Mouse (Mus musculus) hindbrain, embryonic 12.5 days (tissue): ENCODE data around the gene Rpain. TPM values are rescaled to one million over a fixed set of nuclear protein-coding genes. Genes with fewer than 3 reads are reported as not detected.

Experiments
- ATAC-seq: fragments of 200-750 bp; cut with Nextera tagmentation; 2 replicates; pipeline ENCODE4 v1.8.0; 2017; ENCODE audit warnings: moderate TSS enrichment; ENCODE audit not compliant: low FRiP score
- H3K27ac ChIP-seq: fragments of 300-500 bp; sonication (generic); 2 replicates; pipeline ENCODE4 v1.5.1; 2016; ENCODE audit warnings: mild to moderate bottlenecking
- H3K27me3 ChIP-seq: fragments of 300-500 bp; sonication (generic); 2 replicates; pipeline ENCODE4 v1.6.1; 2016; ENCODE audit warnings: mild to moderate bottlenecking
- H3K36me3 ChIP-seq: fragments of 300-500 bp; sonication (generic); 2 replicates; pipeline ENCODE4 v1.6.1; 2016; ENCODE audit warnings: mild to moderate bottlenecking
- H3K4me1 ChIP-seq: fragments of 300-500 bp; sonication (generic); 2 replicates; pipeline ENCODE4 v1.6.1; 2016
- H3K4me2 ChIP-seq: fragments of 300-500 bp; sonication (generic); replicated peaks from 2 replicates; pipeline ENCODE4 v1.6.1; 2016; ENCODE audit warnings: mild to moderate bottlenecking
- H3K4me3 ChIP-seq: fragments of 300-500 bp; sonication (generic); 2 replicates; pipeline ENCODE4 v1.5.1; 2016; ENCODE audit warnings: mild to moderate bottlenecking
- H3K9ac ChIP-seq: fragments of 300-500 bp; sonication (generic); 2 replicates; pipeline ENCODE4 v1.6.1; 2016; ENCODE audit warnings: mild to moderate bottlenecking, moderate library complexity
- H3K9me3 ChIP-seq: fragments of 300-500 bp; sonication (generic); replicated peaks from 2 replicates; pipeline ENCODE4 v1.6.1; 2016; ENCODE audit warnings: mild to moderate bottlenecking
- WGBS: fragments of 180-500 bp; shearing (Covaris S2); methylation state at CpG from one replicate; pipeline ENCODE4 v1.1.7; 2016; 5-methylcytosine and 5-hydroxymethylcytosine counted together
- polyA plus RNA-seq: library from polyadenylated mRNA; unstranded; fragments of >200 nt; fragmentation: Nextera tagmentation; extraction: Ambion mirVana; gene quantifications from 2 replicates; pipeline ENCODE4 v1.2.1, GENCODE M21; 2016

Gene Rpain
- 58.2 and 68.5 TPM in 2 replicates for polyA plus RNA-seq

DNA sequence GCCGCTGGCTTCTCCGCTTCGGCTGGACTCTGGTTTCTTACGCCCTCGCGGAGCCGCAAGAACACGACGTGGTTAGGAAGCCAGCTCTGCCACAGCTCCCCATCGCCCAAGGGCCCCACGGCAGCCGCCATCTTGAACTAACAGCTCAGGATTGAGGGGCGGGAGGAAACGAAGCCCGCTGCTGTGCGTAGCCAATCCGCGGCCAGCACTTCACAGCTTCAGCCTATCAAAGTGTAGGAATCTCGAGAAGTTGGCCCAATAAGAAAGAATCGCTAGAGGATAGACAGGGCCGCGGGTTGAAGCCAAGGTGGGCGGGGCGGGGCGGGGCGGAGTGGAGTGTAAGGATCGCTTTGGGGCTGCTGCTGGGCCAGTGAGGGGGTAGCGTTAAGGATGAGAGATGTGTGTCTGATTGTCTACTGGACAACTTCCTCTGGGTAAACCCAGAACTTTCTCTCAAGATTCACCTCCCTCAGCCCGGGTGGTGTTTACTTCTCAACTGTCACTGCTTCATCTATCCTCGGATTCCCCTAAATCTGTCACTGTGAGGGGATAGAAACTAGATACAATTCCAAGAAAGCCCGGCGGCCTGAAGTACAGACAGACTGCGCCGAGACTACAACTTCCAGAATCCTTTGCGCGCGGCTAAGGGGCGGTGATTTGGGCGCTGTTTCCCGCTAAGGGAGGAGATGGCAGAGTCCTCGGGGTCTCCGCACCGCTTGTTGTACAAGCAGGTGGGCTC lies at the start of gene Rpain, which contains the start of gene Nup88:
Gene Rpain (plus strand): TSS at position 393 of the 739 bp plus-strand sequence.
Gene Nup88 (minus strand): TSS at position 153 of the 739 bp plus-strand sequence.
- Histone ChIP-seq H3K27me3 (no peaks in the 10 kb centered on the region), H3K36me3 (peaks cover 32% of the 10 kb centered on the region), H3K27ac (peak within 1 kb of the TSS; percentile 91), H3K4me1 (peaks cover 16% of the 10 kb centered on the region), H3K4me3 (peak within 1 kb of the TSS; percentile 81), H3K4me2 (peak within 1 kb of the TSS; percentile 64), H3K9ac (peak within 1 kb of the TSS; percentile 89), H3K9me3 (no peaks in the 10 kb centered on the region)
- ATAC-seq, result peak; percentile 97
- WGBS, result under 1% methylated on average over 42 of the region's 43 CpGs

DNA sequence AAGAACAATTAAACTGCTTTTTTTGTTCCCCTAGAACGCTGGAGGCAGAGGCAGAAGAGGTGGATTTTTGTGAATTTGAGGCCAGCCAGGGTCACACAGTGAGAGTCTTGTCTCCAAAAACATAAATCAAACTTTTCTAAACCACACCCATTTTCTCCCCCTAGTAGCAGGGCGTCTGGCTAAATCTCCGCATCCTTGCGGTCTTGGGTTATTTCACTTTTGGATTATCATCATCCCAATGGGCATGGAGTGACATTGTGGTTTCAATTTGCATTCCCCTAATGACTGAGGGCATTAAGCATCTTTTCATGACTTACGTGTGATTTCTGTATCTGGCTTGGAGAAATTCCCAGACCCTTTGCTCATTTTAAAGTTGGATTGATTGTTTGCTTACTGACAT lies 38.6 kb upstream of the Rpain start:
- H3K36me3 ChIP-seq, result peaks cover 41% of the 10 kb centered on the region
- no peak overlapping the region for H3K9ac ChIP-seq
- no peak overlapping the region for H3K27ac ChIP-seq
- H3K4me1 ChIP-seq, result no peaks in the 10 kb centered on the region
- no peak for ATAC-seq
- no peaks in the 10 kb centered on the region for H3K27me3 ChIP-seq
- no peak overlapping the region for H3K4me3 ChIP-seq
- H3K4me2 ChIP-seq, result no peak overlapping the region
- 84% methylated on average over 5 of the region's 5 CpGs for WGBS
- no peaks in the 10 kb centered on the region for H3K9me3 ChIP-seq

DNA sequence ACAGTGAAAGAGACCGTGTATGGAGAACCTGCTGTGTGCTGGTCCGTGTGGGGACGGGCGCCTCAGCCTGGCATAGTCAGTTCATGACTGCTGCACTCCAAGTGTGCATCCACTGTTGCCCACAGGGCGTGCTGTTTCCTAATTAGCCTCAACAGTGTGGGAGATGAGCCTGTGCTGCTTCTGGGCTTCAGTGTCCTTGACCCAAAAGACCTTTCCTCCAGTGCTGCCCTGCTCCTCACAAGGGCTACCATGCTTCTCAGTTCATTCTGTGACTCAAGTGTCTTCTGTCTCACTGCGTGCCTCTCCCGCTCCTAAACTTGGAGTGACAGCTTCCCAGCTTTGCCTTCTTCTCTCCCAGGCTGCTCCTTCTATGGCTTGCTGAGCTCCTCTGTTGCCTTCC lies 34.7 kb upstream of the Rpain start:
- Histone ChIP-seq H3K4me3 (no peak overlapping the region), H3K9ac (no peak overlapping the region), H3K27ac (no peak overlapping the region), H3K4me2 (no peak overlapping the region), H3K4me1 (no peaks in the 10 kb centered on the region), H3K27me3 (no peaks in the 10 kb centered on the region), H3K9me3 (no peaks in the 10 kb centered on the region), H3K36me3 (peaks cover 56% of the 10 kb centered on the region)
- WGBS, result 90% methylated on average over 7 of the region's 7 CpGs
- no peak for ATAC-seq

DNA sequence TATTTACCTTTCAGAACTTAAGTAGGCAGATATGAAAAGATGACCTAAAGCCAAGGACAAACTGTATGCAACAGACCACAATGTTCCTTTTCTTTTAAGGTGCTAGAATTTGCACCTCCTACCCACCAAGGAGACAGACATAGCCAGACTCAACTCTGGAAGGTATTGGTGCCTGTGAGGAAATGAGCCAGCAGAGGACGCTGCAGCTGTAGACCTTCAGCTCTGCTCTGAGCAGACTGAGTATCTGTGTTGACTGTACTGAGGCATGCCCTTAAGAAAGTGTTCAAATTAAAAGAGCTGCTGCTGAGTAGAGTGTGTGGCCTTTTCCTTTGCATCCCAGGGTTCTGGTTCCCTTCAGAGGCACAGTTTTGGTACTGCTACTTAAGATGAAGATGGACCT lies 27.4 kb upstream of the Rpain start:
- 86% methylated on average over 1 of the region's 1 CpGs for WGBS
- H3K9me3 ChIP-seq, result no peaks in the 10 kb centered on the region
- H3K4me1 ChIP-seq, result no peaks in the 10 kb centered on the region
- H3K9ac ChIP-seq, result no peak overlapping the region
- H3K4me3 ChIP-seq, result no peak overlapping the region
- no peaks in the 10 kb centered on the region for H3K27me3 ChIP-seq
- ATAC-seq, result no peak
- H3K36me3 ChIP-seq, result peaks cover 83% of the 10 kb centered on the region
- H3K27ac ChIP-seq, result no peak overlapping the region
- no peak overlapping the region for H3K4me2 ChIP-seq

DNA sequence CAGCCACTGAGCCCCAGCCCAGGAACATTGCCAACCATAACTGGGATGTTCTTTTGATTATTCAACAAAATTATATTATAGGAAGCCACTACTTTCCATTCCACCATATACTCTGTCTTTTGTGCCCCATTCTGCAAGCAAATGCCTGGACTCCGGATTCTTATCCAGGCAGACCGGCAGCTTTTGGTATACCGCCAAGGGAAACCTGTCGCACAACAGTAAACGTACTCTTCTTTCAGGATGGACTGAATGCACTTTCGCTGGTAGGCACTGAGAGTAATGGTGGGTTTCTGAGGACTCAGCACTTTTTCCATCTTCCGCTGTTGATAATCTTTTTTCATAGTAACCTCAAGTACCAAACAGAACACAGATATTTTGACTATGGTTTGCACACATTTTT lies 26.4 kb upstream of the Rpain start:
- 94% methylated on average over 7 of the region's 7 CpGs for WGBS

DNA sequence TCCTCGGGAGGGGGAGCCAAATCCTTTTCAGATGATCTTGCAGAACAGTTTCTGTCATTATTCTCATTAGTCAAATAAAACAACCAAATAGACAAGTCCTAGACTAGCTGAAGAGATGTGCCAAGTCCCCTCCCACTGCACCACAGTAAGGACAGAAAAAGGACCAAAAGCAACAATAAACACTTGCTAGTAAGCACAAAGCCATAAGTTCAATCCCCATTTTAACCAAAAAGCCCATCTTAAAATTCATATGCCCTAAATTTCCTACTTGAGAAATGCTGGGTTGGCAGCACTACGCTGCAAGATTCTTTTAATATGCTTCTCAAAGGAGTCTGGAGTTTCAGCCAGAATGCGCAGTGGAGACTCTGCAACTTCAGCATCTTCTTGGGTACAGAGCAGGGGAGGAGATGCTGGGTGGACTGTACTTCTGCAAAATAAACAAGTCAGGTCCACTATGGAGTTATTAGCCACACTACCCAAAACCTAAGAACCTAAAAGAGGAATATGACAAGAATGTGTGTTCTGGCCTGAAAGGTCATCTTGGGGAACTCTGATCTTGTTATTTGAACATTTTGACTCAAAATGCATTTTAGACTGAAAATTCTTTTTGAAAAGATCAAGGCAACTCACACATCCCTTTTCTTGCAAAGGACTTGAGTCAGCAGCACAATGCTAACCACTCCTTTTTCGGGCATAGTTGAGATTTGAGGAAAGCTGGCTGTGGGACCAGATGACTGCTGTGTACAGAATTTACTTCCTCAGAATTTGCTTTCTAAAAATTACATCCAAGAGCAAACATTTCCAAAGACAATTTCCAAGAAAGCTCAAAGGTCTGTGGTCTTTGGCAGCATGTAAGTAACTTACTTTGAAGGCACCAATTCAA lies 24.8 kb upstream of the Rpain start:
- no peaks in the 10 kb centered on the region for H3K4me1 ChIP-seq
- H3K36me3 ChIP-seq, result peaks cover 87% of the 10 kb centered on the region
- H3K9ac ChIP-seq, result no peak overlapping the region
- 93% methylated on average over 4 of the region's 4 CpGs for WGBS
- no peaks in the 10 kb centered on the region for H3K27me3 ChIP-seq
- no peak for ATAC-seq
- H3K4me2 ChIP-seq, result no peak overlapping the region
- no peak overlapping the region for H3K27ac ChIP-seq
- H3K4me3 ChIP-seq, result no peak overlapping the region
- H3K9me3 ChIP-seq, result no peaks in the 10 kb centered on the region

More for the DNA sequence above, 26.4 kb upstream of the Rpain start:
- Histone ChIP-seq H3K4me1 (no peaks in the 10 kb centered on the region), H3K27ac (no peak overlapping the region), H3K4me3 (no peak overlapping the region), H3K9ac (no peak overlapping the region), H3K36me3 (peaks cover 86% of the 10 kb centered on the region), H3K27me3 (no peaks in the 10 kb centered on the region), H3K4me2 (no peak overlapping the region), H3K9me3 (no peaks in the 10 kb centered on the region)
- ATAC-seq, result no peak

DNA sequence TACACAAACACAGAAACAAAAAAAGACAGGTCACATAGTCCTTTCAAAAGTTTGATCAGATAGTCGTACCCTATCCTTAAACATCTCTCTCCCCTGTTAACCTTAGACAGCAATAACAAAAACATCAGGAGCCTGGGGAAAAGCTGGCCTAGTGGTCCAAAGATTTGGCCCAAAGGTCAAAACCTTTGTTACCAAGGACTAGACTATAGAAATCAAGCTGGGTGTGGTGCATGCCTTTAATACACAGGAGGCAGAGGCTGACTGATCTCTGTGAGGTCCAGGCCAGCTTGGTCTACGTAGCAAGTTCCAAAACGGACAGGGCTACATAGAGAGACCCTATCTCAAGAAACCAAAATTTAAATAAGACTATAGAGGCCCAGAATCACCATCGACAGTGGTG lies 15.3 kb upstream of the Rpain start:
- Histone ChIP-seq H3K4me2 (no peak overlapping the region), H3K9ac (no peak overlapping the region), H3K9me3 (no peaks in the 10 kb centered on the region), H3K27ac (no peak overlapping the region), H3K36me3 (peaks cover 91% of the 10 kb centered on the region), H3K4me3 (no peak overlapping the region), H3K4me1 (no peaks in the 10 kb centered on the region), H3K27me3 (no peaks in the 10 kb centered on the region)
- WGBS, result 91% methylated on average over 4 of the region's 4 CpGs
- ATAC-seq, result no peak

DNA sequence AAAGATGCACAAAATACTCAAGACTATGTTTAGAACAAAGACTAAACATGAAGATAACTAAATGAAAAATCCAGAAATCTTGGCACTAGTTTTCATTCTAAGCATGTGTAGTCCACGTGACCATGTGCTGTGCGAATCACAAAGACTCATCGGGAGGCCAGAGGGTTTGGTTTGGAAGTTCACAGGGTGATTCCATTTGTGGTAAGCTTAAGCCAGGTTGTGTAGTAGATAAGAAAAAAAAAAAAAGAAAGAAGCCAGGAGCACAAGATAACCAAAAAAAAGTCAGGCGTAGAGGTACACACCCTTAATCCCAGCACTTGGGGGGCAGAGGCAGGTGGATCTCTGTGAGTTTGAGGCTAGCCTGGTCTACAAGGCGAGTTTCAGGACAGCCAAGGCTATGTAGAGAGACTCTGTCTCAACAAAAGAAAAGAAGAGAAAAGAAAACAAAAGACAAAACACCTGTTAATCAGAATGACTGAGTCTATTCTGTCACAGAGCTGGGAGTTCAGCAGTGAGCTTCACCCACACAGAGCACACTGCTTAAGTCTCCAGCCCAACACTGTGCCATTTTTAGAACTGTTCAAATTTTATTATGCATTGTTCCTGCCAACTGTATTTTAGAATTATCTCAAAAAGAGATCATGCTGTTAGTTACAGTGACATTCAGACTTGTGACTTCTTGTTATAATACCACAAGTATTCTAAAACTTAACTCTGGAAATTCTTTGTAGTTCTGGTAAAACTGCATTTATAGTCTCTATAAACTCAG lies 9.0 kb upstream of the Rpain start:
- Histone ChIP-seq H3K27me3 (no peaks in the 10 kb centered on the region), H3K36me3 (peaks cover 87% of the 10 kb centered on the region), H3K9me3 (no peaks in the 10 kb centered on the region), H3K27ac (no peak overlapping the region), H3K9ac (no peak overlapping the region), H3K4me3 (no peak overlapping the region), H3K4me2 (no peak overlapping the region), H3K4me1 (no peaks in the 10 kb centered on the region)
- WGBS, result 95% methylated on average over 5 of the region's 5 CpGs
- ATAC-seq, result no peak

DNA sequence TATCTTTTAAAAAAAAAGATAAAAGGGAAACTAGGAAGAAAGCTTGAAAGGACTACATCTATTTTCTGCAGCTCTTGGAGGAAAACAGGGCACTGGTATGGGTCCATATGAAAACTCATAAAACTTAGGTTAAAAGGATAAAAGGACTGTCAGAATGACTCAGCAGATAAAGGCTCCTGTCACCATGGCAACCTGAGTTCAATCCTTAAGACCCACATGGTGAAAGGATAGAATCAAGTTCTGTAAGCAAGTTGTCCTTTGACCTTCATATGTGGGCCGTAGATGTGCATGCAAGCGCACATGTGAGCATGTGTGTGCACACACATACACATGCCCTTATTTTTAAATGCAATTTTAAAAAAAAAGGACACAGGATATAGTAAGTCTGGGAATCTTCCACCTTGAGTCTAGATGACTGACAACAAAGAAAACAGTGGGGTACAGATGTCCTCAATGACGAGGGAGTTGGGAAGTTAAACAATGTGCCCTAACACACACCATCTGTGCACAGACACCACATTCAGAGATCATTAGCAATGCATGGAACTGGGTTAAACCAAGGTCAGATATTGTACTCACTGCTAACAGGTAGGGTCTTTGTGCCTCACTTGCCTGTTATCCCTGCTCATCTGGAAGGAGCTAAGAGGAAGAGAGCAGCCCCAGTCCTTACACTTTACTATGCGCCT lies 5.6 kb upstream of the Rpain start:
- no peak overlapping the region for H3K9ac ChIP-seq
- WGBS, result 78% methylated on average over 4 of the region's 4 CpGs
- H3K27ac ChIP-seq, result no peak overlapping the region
- no peaks in the 10 kb centered on the region for H3K27me3 ChIP-seq
- H3K4me3 ChIP-seq, result no peak overlapping the region
- H3K4me1 ChIP-seq, result peaks cover 11% of the 10 kb centered on the region
- no peak for ATAC-seq
- no peaks in the 10 kb centered on the region for H3K9me3 ChIP-seq
- H3K4me2 ChIP-seq, result no peak overlapping the region
- peaks cover 62% of the 10 kb centered on the region for H3K36me3 ChIP-seq

DNA sequence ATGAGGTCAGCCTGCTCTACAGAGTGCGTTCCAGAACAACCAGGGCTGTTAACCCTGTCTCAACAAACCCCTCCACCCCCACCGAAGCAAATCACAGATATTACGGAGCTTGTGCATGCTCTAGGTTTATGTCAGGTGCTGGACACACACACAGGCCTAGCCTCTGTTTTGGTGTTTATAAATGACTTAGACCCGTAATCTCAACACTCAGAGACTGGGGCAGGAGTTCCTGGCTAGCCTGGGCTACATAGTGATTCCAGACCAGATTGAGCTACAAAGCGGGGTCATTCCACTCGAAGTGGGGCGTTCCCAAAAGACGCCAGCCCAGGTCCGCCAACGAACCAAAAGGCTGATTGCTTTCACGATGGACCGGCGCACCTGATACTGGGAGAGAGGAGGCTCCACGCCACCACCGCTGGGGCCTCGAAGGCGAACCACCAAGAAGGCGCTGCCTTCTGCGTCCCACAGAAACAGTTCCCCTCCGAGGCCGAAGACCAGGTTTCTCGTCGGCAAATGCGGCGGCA lies 680 bp upstream of the Rpain start:
- H3K4me2 ChIP-seq, result peak overlapping the region; percentile 64
- H3K27me3 ChIP-seq, result no peaks in the 10 kb centered on the region
- H3K36me3 ChIP-seq, result peaks cover 32% of the 10 kb centered on the region
- peak; percentile 20 for ATAC-seq
- peak overlapping the region; percentile 89 for H3K9ac ChIP-seq
- peaks cover 16% of the 10 kb centered on the region for H3K4me1 ChIP-seq
- H3K27ac ChIP-seq, result peak overlapping the region; percentile 91
- H3K4me3 ChIP-seq, result peak overlapping the region; percentile 81
- under 1% methylated on average over 25 of the region's 25 CpGs for WGBS
- H3K9me3 ChIP-seq, result no peaks in the 10 kb centered on the region
